Mouse (Mus musculus) urinary bladder, postnatal 4 days (tissue): Measurements from ENCODE around the gene Lrrc75a.
A peak's percentile ranks its signal among the peaks of the same experiment; 100 is the strongest.

Experiments used
- DNase-seq, 2 experiments: peaks; one replicate each; pipeline ENCODE4 v3.0.0; 2021 to 2022; ENCODE audit warnings: low spot score in 2 of 2

Gene Lrrc75a

GRCm38 (mm10) chr11:62645337-62645675, 3.0 kb downstream of the Lrrc75a start:
- DNase-seq = no peak

- DNase-seq = no peak
These were observed 3.6 kb downstream of the Lrrc75a start for GRCm38 (mm10) chr11:62644602-62645336.

- DNase-seq = no peak
These were observed 4.5 kb downstream of the Lrrc75a start for GRCm38 (mm10) chr11:62643681-62644363.

- DNase-seq = peak in 1 of 2 experiments; percentile 70
These were observed 5.2 kb downstream of the Lrrc75a start for GRCm38 (mm10) chr11:62643011-62643631.

- DNase-seq = no peak
These were observed 6.1 kb downstream of the Lrrc75a start for GRCm38 (mm10) chr11:62642023-62642844.

- no peak for DNase-seq
These were observed 7.9 kb downstream of the Lrrc75a start for GRCm38 (mm10) chr11:62640378-62640777.

DNA sequence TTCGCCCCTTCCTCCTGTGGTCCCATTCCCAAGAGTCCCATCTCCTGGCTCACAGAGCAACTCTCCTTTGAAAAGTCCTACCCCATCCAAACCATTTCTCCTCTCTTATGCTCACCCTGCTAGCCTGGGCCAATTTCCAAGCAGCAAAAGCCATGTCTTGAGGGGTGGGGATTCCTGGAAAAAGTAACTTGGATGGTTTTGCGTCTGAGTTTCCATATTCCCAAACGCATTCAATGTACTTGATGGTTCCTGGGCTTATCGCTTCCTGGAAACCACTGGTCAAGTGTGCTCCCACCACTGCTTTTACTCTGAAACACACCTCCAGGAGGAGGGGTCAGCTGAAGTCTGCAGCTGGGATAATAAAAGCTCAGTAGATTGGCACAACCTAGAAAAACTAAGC, 9.9 kb downstream of the Lrrc75a start:
- no peak for DNase-seq

GRCm38 (mm10) chr11:62637806-62638205, 10.5 kb downstream of the Lrrc75a start:
- DNase-seq = no peak

DNA sequence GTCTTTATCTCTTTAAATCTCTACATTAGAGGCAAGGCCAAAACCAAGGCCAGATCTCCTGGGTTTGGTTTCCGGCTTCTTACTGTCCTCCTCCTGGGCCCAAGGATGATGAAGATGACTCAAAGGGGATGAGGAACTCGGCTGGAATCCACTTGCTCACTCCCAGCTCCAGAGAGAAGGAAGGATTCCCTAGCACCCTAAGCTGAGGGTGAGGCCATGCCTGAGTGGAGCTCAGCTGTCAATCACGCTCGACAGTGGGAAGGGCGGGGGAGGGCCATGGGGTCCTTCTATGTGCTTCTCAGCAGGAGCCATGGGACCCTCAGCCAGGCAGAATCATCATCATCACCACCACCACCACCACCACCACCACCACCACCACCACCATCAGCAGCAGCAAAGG, 10.9 kb downstream of the Lrrc75a start:
- DNase-seq = no peak

- no peak for DNase-seq
These were observed 11.5 kb downstream of the Lrrc75a start for GRCm38 (mm10) chr11:62636840-62637221.

- DNase-seq = no peak
These were observed 12.1 kb downstream of the Lrrc75a start for GRCm38 (mm10) chr11:62636105-62636839.

DNA sequence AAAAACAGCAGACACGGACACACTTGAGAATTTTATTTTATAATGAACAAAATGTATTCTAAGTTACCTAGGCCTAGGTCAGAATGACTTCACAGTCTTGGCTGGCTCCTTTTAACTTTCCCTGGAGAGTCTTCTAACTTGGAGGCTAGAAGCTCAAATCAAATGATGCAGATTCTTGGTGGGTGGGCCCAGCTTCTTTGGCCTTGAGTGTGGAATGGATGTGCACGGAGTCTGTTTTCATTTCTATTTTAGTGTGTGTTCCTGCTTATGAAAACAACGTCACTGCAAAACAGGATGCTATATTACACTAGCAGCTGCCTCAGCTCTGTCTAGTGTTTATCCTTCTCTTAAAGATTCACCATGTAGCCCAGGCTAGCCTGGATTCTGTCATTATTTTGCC, 12.9 kb downstream of the Lrrc75a start:
- DNase-seq = peak in 1 of 2 experiments; percentile 50

GRCm38 (mm10) chr11:62631138-62631537, 17.2 kb downstream of the Lrrc75a start:
- no peak for DNase-seq

- DNase-seq = no peak
These were observed 18.0 kb downstream of the Lrrc75a start for GRCm38 (mm10) chr11:62630225-62630821.

GRCm38 (mm10) chr11:62629352-62630224, 18.7 kb downstream of the Lrrc75a start:
- DNase-seq = no peak

DNA sequence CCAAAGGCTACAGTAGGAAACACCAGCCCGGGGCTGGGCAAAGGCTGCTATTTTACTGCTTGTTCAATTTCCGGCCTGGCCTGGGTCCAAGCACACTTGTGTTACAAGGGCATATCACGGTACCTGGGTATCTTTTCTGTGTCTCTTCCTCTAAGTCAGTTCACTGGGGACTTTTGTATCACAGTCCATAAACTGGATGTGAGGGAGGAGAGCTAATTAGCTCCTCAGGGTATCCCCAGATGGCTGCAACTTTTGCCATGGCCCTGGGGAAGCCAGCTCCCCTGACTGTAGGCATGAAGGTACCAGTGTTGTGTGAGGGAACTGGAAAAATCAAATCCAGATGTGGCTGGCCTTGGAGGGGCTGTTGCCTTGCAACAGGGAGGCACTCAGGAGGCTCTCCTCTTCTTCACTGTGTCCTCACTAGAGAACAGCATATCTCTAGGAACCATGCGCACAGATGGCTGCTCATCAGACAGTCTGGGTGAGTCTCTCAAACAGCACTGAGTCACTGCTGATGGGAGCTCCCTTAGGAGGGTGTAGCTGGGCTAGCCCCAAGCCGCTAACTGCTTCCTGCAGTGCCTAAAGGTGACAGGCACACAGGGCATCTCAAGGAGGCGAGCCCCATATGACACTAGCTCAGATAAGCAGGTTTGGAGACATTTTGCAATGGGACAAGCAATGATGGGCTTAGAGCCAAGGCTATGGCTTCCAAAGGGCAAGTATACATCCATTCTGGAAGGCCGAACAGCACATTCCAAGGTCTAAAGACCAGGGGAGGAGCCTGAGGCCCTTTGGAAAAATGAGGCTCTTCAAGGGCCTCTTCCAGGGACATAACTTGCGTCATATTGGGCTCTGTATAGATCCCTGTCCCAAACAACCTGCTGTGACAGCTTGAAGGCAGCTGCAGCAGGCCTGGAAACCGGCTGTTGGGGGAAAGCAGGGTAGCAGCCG, 23.7 kb downstream of the Lrrc75a start:
- no peak for DNase-seq

DNA sequence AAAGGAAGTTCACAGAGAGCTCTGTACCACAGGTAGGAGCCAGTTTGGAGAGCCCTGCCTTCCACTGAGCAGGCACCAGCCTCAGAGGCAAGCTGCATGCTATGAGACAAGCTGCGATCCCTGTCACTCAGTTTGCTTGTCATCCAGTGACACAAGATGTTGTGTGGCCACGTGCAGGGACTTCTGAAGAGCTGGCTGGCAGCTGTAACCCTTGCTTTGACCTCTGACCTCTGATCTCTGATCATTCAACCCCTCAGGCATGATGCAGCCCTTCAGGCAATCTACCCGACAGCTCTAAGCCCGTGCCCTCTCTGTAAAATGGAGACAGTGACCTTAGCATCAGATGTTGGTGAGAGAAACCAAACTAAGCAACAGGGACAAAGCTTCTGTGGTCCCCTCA, 25.5 kb downstream of the Lrrc75a start:
- DNase-seq = no peak

DNA sequence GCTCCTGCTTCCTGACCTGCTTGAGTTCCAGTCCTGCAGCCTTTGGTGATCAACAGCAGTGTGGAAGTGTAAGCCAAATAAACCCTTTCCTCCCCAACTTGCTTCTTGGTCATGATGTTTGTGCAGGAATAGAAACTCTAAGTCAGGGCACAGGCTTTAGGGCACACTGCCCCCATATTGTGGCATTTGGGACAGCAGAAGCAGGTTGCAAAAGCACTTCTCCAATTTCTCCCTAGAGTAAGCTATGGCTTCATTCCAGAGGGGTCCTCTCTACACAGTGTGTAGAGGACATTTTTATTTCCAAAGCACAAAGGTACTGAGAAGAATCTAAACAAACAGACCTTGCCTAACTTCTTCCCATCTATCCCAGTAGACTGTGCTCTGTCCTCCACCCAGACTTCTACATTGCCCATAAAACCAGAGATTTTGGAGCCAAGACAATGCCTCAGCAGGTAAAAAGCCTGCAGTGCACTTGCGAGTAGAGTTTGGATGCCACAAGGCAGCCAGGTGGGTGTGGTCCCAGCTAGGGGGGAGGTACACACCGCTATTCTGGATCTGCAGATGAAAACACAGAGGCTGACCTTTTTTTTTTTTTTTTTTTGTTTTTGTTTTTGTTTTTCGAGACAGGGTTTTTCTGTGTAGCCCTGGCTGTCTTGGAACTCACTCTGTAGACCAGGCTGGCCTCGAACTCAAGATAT, 26.6 kb downstream of the Lrrc75a start:
- DNase-seq = no peak
